Mouse (Mus musculus): ENCODE results near the gene Inhbc.

Gene Inhbc

DNA sequence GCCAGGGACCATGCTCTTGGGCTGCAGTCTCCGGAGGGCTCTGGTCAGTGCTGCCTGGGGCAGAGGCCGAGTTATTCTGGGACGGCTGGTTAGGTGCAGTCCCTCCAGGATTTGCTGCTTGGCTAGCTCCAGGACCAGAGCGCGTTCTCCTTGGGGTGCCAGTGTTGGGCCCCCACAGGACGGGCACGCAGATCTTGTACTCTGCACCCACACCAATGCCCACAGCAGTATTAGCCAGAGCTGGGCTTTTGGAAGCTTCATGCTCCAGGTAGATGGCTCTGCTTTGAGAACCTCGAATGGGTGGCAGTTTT is 19.0 kb downstream of the Inhbc start:
- DNase-seq, result no peak

DNA sequence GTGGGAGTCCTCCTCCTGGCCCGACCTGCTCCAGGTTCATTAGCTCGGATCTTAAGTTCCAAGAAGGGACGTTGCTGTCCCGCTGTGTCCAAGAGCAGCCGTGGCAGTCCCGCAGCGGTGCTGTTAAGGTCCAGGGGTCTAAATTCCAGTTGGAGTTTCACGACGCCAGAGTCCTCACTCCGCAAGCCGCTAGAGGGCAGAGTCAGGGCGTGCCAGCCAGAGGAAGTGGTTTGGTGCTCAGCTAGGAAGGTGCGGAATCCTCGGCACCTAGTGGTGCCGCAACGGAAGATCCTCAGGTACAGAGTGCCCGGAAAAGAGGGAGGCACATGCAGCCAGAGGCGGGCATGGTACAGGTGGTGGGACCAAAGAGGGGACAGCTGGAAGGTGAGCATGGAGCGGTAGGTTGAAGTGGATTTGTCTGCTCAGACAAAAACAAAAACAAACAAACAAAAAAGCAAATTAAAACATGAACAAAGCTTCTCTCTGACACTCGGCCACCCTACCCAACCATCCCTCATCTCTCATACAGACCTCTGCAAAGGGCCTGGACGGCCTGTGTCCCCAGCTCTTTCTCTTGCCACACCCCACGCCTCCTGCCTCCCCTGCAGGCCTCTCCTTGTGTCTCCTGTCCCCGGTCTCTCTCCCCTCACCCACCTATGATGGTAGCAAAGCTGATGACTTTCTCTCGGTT is 19.5 kb downstream of the Inhbc start:
- peak; percentile 77 for DNase-seq

DNA sequence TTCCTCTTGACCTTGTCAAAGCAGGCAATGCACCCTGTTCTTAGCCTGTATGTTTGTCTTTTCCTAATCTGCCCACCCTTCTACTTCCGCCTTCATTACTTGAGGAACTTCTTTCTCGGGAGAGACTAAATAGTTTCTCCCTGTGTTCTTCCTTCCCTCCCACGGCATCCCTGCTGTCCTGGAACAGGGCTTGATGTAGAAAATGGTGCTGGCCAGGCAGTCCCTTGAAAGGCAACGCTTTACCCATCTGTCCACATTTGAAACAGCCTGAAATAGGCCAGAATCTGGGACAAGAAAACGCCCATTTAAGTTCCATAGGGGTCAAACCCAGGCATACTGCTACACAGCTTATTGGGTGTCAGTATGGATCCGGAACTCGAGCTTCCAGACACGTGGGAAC is 20.4 kb downstream of the Inhbc start:
- no peak for DNase-seq

DNA sequence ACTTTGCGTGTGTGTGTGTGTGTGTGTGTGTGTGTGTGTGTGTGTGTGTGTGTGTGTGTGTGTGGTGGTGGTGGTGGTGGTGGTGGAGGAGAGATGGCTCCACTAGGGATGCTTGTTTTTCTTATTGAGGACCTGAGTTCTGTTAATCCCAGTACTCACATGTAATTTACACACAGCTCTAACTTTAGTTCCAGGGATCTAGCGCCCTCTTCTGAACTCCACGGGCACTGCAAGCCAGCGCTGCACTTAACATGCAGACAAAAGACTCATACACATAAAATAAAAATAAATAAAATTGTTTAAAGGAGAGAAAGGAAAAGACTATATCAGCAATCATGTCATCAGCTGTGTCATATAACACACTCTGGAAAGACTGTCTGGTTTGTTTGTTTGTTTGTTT is 21.3 kb downstream of the Inhbc start:
- DNase-seq, result no peak

DNA sequence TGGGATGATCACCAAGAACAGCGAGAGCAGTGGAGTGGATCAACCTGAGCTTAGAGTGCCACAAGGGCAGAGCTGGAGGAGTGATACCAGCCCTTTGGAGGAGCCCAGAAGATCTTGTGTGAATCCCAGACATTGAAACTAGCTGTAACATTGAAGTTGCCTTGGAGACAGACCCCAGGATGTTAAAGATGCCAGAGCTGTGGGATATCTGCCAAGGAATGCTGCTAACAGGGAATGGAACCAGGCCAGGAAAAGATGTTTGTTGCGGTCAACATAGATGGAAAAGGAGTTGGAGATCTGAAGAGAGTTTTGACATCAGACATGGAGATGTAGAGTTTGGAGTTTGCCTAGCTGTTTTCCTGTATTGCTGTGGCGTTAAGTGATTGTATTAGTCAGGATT is 24.1 kb downstream of the Inhbc start:
- DNase-seq, result no peak

GRCm38 (mm10) chr10:127343029-127343428 is 27.2 kb downstream of the Inhbc start:
- no peak for DNase-seq

DNA sequence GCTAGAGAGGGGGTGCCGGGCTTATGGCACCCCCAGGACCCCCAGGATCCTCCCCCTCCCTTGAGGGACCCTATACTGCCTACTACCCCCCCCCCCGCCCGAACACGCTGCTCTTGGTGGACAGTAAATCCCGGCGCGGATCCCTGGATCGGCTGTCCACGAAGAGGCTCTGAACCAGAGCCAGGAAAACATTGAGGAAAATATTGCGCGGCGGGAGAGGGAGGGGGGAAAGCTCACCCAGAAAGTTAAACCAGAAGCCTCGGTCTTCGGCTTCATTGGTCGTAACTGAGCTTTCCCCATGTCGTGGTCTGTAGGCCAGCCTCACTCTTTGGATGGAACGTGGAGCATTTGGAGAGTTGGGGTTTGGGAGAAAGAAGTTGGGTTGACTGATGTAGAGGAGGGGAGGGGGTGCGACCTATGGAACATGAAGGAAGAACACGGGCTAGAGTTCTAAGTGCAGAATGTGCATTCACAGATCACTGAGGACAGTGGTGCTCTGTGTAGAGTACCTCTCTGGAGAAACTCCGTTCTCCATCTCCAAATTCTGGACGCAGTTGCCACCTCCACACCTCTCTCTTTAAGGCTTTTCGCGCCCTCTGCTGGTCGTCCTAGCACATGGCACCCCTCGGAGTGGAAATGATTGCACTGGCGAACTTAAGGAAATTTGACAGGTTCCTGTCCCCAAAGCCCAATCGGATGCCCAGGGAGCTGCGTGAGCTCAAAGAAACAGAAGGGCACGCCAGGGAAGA is 28.2 kb downstream of the Inhbc start, which contains the start of gene Gli1:
Gene Gli1 (minus strand): TSS at position 84 of the 749 bp plus-strand sequence.
- peak; percentile 81 for DNase-seq

DNA sequence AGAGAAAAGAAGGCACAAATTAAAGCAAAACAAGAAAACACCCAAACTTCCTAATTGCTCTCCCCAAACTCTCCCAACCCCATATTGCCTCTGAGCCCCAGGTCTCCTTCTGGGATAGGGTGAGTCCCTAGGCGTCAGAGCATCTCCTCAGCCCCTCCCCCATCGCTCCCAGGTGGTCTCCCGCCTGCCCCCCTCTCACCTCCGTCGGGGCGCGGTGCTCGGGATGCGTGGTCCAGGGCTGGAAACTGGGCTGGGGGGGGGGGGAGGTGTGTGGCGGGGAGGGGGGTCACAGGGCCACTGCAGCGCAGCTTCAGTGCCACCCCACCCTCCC is 28.9 kb downstream of the Inhbc start:
- no peak for DNase-seq

GRCm38 (mm10) chr10:127340577-127341359 is 29.5 kb downstream of the Inhbc start:
- DNase-seq, result no peak

GRCm38 (mm10) chr10:127339683-127340576 is 30.3 kb downstream of the Inhbc start:
- no peak for DNase-seq

DNA sequence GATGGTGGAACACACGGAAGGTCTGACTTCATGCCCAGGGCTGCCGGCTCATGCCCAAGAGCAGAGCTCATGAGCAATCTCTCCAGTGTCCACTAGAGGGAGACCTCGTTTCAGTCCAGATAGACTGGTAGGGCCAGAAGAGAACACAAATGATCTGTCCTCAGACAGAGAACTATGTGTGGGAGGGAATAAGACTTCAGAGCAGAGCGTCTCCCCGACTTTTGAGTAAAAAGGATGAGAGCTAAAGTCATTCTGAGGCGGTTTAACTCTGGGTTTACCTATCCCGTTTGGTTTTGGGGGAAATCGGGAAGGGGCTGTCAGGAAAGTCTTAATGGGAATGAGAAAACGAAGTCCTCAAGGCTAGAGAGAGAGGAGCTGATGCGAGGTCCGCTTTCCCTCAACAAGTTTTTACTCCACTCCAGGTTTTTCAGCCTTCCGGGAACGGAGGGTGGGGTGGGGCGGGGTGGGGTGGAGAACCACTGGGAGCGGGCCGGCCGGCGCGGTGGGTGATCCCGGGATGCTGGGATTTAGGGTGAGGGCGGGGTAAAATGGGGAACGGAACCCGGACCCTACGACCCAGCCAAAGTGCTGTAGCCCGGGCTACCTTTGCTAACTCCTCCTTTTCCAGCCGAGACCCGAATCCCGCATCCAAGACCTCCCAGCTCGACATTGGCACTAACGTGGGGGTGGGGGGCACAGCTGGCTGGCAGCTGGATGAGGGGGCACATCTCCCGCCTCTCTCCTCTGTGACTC is 31.1 kb downstream of the Inhbc start:
- peak; percentile 88 for DNase-seq

DNA sequence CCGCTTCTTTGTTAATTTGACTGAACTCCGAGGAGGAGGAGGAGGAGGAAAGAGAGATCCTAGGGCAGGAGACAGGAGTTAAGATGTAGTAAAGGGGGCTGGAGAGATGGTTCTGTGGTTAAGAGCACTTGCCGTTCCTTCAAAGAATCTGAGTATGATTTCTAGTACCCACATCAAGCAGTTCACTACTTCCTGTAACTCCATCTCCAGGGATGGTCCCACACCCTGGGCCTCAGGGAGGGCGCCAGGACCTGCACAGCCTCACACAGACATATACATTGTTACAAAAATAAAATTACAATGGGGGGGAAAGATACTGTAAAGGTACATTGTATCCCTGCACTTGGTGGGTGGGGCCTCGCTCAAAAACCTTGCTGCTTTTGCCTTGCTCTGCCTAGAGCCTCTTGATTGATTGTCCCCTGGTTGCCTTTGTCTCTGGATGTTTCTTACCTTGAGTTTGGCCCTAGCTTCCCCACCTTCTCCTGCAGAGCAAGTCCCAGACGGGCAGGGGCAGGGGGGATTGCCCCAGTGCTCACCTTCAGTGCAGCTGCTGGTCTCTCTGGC is 32.6 kb downstream of the Inhbc start:
- no peak for DNase-seq

DNA sequence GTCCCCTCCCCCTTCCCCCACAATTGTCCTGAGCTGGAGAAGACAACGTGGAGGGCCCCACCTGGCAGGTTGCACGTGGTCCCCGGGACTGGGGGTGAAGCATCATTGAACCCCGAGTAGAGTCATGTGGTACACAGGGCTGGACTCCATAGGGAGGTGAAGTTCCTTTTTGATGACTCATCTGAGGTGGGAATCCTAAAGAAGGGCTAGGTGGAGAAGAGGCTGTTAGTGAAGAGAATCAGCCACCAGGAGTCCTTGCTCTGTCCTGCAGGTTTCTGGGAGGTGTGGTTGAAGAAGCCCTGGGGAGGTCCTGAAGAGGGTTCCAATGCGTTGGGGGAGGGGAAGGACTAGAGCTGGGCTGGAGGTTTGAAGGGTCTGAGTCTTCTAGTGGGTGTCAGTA is 33.3 kb downstream of the Inhbc start:
- no peak for DNase-seq

DNA sequence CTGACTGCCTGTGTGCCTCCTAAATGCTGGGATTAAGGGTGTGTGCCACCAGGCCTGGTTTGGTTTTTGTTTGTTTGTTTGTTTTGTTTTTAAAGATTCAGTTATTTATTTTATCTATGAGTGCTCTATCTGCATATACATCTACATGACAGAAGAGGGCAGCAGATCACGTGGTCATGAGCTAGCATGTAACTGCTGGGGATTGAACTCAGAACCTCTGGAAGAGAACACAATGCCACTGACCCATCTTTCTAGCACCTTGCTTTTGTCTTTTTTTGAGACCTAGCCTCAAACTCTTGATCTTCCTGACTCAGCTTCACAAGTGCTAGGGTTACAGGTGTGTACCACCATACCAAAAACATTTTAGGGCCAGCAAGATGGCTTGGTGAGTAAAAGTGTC is 35.0 kb downstream of the Inhbc start:
- DNase-seq, result no peak

DNA sequence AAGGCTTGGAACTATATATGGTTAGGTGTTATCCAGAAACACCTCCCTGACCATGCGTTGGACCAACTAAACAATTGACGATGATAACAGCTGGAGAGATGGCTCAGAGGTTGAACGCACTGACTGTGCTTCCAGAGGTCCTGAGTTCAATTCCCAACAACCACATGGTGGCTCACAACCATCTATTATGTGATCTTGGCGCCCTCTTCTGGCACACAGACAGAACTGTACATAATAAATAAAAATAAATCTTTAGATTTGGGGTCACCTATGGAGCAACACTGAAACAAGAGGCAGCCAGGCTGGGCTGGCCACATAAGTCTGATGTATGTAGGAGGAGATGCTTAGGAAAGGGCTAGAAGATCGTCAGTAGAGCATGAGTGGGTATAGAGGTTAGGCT is 37.1 kb downstream of the Inhbc start:
- no peak for DNase-seq

DNA sequence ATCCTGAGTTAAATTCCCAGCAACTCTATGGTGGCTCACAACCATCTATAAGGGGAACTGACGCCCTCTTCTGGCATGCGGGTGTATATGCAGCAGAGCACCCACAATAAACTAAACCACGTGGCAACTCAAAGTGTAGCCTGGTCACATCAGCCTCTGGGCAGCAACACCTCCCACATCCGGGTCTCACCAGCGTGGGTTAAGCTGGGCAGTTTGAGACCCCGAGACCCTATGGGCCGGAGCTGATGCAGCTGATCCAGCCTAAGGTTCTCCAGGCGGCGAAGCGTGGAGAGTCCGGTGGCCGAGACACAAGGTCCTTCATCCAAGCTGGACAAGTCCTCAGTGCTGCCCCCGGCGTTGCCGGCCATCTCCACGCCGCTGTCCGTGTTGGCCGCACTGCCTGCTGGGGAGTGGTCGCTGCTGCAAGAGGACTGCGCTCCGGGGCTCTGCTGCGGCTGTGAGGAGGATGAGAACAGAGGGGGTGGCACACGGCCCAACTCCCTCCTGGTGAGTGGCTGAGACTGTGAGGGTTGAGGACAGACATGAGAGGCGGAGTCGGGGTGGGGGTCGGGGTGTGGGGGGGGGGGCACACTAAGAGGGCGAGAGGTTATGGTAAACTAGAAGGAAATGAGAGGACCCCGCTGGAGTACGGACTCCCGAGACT is 37.9 kb downstream of the Inhbc start:
- DNase-seq, result no peak

DNA sequence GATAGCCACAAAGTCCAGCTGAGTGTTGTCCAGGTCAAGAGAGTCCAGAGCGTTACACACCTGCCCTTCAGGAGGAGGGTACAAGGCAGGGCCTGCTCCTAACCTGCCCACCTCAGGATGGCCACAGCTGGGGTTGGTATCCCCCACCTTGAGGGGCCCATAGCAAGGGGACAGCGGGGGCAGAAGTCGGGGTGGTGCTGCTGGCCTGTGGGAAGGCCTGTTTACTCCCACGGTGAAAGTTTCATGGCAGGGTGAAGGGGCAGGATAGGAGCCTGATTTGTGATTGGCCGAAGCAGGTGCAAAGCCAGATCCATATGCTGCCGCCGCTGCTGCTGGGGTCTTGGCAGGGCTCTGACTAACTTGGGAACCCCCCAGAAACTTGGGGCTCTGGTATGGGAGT is 40.0 kb downstream of the Inhbc start:
- no peak for DNase-seq

- DNase-seq, result no peak
These were observed 42.6 kb downstream of the Inhbc start for GRCm38 (mm10) chr10:127327461-127328145.

GRCm38 (mm10) chr10:127326828-127327227 is 43.4 kb downstream of the Inhbc start:
- no peak for DNase-seq

DNA sequence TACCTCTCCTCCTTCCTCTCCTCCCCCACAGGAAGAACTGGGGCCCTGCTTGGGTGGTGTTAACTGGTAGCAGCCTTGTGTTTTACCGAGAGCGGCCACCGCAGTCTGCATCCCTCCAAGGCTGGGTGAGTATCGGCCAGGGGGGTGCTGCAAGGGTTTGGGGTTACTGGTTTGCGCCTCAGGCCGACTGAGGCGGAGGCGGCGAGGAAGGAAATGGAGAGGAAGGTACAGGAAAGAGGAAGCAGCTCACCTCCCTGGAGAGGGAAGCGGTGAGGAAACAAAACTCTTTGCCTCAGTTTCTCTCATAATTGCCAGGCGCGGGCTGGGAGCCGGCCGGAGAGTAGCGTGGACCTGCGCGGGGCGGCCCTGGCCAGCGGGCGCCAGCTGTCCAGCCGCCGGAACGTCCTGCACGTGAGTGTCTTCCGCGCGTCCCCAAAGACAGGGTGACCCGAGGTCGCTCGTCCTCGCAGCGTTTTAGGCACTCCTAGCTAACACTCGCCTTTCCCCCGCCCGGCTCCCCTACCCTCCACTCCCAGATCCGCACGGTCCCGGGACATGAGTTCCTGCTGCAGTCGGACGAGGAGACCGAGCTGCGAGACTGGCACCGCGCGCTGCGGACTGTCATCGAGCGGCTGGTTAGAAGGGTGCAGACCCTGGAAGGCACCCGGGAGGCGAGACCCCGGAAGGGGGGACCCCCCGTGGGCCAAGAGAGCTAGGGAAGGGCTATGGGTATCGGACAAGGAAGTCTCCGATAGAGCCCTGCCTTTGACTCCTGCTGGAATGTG is 44.0 kb downstream of the Inhbc start:
- DNase-seq, result no peak
